Mouse (Mus musculus) heart, postnatal 36 days (tissue): ENCODE measurements at regions not wholly inside any gene's neighbourhood (a gene's known extent, or its start where the extent isn't known, plus 50 kb on each side); places are given as distances from the start of the nearest gene placed in this dataset.

Source experiments
- DNase-seq, 2 experiments: peaks; one replicate each; pipeline ENCODE4 v3.0.0; 2021 to 2022
- intact Hi-C: fragments of 180-260 bp; cut with DNase I; formaldehyde crosslinking; loops from one replicate; pipeline ENCODE4 v1.15.1; 2025
- microRNA-seq, 2 experiments: library from miRNA; unstranded; fragments of <30 nt; microRNA quantifications; one replicate each; pipeline ENCODE4 v1.2.0; 2021; ENCODE audit warnings: borderline number of aligned reads in 2 of 2

- intact Hi-C loops = no loop called here
- DNase-seq = no peak
Observed at GRCm38 (mm10) chr7:35861049-35861448, 58.2 kb upstream of the Zfp507 start.

DNA sequence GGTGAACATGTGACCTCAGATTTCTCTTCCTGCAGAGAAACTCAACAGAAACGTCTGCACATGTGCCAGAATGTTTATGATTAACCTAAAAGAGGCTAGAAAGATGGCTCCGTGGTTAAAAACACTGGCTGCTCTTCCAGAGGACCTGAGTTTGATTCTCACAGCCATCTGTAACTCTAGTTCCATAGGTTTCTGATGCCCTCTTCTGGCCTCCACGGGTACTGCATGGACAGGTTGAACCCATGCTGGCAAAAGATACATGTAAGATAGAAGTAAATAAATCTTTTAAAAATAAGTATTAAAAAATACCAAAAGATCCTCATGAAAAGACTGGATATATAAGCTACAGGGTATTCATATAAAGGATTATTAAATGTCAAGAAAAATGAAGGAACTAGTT lies 56.8 kb upstream of the Zfp507 start:
- peak; percentile 7 to 40 for DNase-seq
- intact Hi-C loops = loop anchor here (5.0 kb wide), 2 partner anchors 67 to 192 kb away; no protein-coding TSS in a partner anchor

DNA sequence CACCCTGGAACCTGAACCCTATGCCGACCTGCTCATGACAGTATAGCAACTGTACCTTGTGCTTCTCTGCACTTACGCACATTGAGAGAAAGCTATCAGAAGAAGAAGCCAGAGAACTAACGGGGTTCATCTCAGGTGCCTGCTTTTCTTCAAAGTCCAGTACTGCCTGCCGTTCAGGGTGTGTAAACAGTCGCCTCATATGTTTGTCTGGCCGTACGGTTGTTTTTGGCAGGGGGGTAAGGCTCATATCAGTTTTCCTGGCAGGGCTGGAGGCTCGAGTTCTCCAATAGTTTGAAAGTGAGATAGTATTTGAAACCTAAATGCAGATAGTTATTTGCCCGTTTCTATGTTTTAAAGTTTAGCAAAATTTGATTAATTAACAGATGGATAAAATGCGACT lies 54.9 kb upstream of the Zfp507 start:
- DNase-seq = no peak
- intact Hi-C loops = loop anchor here (5.0 kb wide), 2 partner anchors 65 to 190 kb away; no protein-coding TSS in a partner anchor

Small RNA genes in the stretch of these regions (microRNA-seq; reads per million reads assigned to microRNA genes)
- 0 reads per million in 2 experiments for gene Gm23292
